Mouse (Mus musculus) kidney, adult 8-10 months (tissue): ENCODE results near the gene Tgfb1i1.

Experiments used
- DNase-seq, 2 experiments: peaks; one replicate each; pipeline ENCODE4 v3.0.0; 2022

Gene Tgfb1i1

DNA sequence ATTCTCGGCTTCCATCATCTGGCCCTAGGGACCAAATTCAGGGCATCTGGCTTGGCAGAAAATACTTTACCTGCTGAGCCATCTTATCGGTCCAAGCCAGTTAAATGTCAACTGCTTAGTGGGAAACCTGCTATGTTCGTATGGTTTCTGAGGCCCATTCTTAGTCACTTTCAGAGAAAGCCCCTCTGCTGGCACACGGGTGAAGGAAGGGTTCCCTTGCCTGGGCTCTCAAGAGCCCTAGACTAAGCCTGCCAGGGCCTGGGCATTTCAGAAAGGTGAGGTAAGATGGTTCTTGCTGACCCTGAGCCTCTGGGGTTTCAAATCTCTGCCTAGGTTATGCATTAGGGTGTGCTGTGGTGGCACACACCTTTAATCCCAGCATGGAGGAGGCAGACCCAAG lies 1.1 kb upstream of the Tgfb1i1 start:
- no peak for DNase-seq

DNA sequence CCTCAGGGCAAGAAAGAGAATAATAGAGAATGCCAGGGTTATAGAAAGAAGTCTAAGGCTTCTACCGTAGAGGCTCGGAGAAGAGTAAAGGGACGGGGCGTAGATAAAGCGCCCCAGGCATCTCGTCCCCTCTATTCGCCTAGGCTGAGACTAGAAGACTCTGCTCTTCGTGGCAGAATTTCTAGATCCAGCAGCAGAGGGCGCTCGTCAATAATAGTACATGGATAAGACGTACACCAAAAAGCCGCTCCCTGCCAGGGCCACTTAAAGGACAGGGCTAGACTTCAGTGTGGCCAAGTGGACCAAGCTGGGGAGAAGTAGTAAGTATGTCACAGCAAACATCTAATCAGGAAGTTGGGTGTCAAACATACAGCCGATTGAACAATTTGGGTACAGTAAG lies 831 bp downstream of the Tgfb1i1 start:
- peak; percentile 76 to 87 for DNase-seq

DNA sequence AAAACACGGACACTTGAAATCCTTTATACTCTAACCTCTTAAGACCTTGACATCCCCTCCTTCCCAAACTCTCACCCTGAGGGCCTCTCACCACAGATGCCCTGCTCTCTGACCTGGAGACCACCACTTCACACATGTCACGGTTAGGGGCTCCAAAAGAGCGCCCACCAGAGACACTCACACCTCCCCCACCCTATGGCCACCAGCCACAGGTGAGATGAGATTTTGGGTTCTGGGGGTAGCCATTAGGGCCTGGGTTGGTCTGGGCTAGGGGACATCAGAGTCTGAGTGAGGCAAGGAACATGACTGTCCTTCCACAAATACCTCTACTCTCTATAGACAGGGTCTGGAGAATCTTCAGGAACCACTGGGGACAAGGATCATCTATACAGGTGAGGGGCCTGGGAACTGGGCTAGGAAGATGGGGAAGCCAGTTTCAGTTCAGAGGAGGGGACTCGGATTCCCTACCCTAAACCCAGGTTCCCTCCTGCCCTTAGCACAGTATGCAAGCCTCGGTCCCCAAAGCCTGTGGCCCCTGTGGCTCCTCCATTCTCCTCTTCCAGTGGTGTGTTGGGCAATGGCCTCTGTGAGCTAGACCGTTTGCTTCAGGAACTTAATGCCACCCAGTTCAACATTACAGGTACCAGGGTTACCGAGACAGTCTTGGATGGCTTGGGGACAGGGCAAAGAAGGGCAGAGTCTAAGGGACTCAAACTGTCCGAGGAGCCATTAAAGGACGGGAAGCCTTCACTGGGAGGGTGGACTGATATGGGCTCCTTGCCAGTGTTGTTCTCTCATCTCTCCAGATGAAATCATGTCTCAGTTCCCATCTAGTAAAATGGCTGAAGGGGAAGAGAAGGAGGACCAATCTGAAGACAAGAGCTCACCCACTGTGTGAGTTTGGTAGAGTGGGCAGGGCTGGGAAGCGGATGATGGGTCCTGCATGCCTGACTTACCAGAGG lies 1.8 kb downstream of the Tgfb1i1 start:
- DNase-seq: no peak

DNA sequence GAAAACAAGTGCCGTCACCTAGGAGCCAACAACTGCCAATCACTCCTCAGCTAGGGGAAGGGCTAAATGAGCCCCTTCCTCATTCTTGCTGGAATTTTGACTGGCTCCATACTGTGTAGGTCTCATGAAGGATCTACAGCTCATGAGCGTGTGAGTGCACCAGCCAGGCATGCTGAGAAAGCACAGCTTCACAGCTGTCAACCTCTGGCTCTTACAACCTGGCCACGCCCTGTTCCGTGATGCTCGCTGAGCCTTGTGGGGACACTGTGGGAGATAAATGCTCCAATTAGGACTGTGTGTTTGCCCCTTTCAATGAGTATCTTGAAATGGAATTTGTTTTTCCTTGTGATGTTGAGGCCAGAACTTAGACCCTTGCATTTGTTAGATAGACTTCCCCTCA lies 3.4 kb downstream of the Tgfb1i1 start:
- DNase-seq: no peak

DNA sequence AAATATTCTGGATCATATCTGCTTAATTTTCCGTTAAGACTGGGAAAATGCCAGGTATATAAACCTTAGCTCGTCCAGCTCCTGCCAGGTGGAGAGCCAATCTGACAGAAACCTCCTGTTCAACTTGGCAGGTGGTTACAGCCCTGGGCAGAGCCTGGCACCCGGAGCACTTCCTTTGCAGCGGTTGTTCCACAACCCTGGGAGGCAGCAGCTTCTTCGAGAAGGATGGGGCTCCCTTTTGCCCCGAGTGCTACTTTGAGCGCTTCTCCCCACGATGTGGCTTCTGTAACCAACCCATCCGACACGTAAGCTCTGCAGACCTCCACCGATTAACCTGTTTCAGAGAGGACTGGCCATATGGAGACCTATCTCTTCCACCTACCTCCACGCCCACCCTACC lies 5.3 kb downstream of the Tgfb1i1 start:
- no peak for DNase-seq

DNA sequence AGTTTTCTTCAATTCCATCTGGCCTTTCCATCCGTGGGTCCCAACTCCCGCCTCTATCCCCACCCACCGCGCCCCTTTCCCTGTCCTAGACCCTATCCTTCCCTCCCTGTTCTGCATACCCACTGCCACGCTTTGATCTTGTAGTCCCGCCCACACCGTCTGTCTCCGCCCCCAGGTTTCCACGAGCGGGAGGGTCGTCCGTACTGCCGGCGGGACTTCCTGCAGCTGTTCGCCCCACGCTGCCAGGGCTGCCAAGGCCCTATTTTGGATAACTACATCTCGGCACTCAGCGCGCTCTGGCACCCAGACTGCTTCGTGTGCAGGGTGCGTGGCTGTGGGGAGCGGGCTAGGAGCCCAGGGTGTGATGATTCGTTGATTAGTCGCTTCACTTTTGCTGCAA lies 6.0 kb downstream of the Tgfb1i1 start:
- DNase-seq: no peak

DNA sequence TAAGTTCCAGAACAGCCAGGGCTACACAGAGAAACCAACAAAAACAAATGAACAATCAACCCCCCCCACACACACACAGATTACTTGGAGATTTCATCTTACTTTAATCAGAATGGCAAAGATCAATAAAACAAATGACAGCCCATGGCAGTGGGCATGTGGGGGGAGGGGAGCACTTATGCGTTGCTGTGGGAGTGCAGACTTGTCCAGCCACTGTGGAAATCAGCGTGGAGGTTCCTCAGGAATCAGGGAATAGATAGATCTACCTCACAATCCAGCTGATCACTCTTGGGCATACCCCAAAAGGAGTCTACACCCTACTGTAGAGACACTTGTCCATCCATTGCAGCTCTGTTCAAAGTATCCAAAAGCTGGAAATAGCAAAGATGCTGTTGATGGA lies 8.4 kb downstream of the Tgfb1i1 start:
- DNase-seq: no peak

DNA sequence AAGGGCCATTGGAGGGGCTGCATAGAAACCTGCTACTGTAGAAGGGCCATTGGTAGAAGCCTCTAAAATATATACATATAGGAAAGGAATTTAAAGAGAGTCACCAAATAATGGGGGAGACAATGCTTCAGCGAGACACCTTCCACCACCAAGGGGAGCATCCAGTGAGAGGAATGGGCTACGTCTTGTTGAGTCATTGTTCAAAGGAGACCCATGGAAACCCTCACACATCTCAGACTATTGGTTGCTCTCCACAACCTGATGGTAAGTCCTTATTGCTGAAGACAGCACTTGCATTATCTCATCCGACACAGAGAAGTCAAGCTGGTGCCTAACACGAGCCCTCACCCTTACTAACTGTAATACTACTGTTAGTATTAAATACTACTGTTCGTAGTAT lies 9.1 kb downstream of the Tgfb1i1 start:
- no peak for DNase-seq

DNA sequence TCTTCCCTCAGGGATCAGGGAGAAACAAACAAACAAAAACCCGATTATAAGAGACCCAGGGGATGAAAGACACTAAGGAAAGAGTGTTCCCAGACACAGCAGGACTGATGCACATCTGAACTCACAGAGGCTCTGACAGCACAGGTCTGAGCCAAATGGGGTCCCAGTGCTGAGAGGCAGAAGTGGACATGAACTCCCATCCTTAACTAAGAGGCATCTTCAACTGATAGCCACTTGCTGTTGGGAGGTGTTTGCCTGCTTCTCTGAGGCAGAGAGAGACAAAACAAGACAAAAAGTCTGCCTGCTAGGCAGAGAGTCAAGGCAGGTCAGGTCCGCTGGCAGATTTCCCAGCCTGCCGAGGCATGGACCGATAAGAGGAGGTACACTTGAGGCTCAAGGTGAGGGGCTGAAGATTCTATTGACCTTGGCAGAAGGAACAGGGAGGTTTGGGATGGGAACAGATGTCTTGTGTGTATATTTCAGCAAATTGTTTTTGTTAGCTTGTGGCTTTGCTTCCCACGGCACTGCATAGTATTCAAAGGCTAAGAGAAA lies 10.2 kb downstream of the Tgfb1i1 start:
- DNase-seq: no peak

DNA sequence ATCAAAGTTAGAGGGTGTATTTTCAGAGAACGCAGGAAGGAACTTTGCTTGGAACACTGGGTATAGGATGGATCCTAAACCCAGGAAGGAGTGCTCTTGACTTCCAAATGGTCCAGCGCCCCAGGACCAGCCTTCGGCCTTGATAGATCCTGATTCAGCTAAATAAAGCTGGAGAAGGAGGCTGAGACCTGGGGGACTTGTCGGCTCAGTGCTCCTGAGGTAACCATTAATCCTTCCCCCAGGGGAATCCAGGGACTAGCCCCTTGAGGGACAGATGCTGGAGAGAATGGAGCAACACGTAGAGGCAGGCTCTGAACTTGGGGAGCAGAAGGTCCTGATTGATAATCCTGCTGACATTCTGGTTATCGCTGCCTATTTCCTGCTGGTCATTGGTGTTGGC lies 18.8 kb downstream of the Tgfb1i1 start, which contains the start of gene Slc5a2:
TSS of gene Slc5a2 (plus strand) at position 247 of the 400 bp plus-strand sequence.
- DNase-seq: peak; percentile 59 to 61

DNA sequence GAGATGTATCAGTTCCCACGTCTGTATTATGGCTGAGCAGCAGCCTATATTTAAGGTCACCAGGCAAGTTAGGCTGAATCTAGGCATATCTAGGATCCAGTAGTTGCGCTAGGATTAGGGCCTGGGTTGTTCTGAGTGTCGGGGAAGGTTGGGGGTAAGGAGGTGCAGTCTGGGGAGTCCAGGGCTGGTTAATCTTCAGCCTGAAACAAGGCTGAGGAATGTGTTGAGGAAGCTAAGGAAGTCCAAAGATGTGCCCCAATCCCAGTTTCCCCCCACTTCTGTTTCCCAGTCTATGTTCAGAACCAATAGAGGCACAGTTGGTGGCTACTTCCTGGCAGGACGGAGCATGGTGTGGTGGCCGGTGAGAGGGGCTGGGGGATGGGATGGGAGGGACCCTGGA lies 19.4 kb downstream of the Tgfb1i1 start:
- DNase-seq: peak; percentile 45 to 50

DNA sequence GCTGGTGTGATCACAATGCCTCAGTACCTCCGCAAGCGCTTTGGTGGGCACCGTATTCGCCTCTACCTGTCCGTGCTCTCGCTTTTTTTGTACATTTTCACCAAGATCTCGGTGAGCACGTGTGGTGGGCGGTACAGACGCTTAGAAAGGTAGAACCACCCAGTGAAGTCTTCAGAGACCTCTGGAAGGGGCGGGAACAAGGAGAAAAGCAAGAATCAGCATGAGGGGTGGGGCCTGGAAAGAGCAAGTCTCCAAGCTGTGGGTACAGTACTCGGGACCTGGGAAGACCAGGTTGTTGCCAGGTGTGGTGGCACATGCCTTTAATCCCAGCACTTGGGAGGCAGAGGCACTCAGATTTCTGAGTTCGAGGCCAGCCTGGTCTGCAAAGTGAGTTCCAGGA lies 20.8 kb downstream of the Tgfb1i1 start:
- peak; percentile 57 to 58 for DNase-seq

DNA sequence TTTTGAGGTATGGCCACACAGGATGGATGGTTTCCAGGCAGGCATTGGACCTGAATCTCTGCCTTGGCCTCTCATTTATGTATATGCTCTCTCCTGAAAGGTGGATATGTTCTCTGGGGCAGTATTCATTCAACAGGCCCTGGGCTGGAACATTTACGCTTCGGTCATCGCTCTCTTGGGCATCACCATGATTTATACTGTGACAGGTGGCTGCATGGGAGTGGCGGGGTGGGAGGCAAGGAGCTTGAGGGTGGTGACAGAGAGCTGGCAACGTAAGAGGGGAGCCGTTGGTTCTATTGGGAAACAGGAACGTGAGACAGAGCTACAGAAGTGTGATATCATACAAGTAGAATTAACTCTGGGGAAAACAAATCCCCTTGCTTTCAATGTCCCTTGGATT lies 21.2 kb downstream of the Tgfb1i1 start:
- no peak for DNase-seq

DNA sequence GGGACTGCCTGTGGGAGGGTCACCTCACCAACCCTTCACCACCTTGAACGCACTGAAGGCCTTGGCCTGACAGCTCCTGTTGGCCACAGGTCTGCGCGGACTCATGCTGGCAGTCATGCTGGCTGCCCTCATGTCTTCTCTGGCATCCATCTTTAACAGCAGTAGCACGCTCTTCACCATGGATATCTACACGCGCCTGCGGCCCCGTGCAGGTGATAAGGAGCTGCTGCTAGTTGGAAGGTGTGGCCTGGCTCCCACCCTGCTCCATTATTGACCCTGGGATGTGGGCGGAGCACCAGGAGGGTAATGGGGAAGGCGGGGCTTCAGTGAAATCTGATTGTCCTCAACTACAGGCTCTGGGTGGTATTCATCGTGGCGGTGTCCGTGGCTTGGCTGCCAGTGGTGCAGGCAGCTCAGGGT lies 23.8 kb downstream of the Tgfb1i1 start:
- DNase-seq: no peak

DNA sequence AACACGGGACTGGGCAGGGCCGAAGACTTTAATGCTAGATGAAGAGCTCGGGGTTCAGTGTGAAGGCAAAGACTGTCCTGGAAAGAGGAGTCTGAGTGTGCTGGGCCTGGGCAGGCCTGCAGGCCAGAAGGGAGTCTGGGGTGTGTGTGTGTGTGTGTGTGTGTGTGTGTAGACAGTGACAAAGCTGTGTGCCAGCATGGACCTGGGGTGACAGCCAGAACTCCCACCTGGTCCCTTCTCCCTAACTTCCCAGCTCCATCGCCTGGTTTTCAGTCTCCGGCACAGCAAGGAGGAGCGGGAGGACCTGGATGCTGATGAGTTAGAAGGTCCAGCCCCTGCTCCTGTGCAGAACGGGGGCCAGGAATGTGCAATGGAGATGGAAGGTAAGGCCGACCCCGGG lies 24.9 kb downstream of the Tgfb1i1 start:
- no peak for DNase-seq

DNA sequence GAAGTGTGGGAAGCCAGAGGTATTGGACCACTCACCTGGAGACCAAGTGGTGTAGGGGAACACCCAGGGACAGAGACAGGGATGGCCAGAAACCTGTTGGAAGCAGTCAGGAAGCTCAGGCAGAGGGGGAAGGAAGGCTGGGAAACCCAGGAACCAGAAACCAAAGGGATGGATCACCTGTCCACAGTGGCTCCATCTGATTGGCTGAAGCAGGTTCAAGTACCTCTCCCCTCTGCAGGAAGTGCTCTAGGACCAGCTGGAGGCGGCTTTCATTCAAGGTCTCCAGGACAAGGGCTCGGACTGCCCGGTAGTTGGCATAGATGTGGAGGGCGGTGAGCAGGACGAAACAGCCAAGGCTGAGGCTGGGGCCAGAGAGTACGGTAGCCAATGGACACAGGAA lies 29.4 kb downstream of the Tgfb1i1 start:
- DNase-seq: no peak

DNA sequence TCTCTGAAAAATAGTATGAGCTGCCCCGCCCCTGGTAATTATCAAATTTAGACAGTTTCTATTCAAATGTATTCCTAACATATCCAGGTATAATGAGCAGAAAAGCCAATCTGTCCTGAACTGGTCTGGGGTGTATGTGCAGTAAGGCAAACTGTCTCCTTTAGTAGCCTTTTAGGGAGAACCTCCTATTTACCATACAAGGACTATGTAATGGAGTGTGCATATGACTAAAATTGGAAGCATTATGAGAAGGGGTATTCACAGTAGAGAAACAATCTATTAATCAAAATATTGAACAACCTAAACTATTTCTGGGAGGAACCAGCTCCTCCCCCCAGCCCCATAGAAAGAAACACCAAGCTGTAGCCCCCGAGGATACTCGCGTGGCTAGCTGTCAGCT lies 33.1 kb downstream of the Tgfb1i1 start:
- no peak for DNase-seq

DNA sequence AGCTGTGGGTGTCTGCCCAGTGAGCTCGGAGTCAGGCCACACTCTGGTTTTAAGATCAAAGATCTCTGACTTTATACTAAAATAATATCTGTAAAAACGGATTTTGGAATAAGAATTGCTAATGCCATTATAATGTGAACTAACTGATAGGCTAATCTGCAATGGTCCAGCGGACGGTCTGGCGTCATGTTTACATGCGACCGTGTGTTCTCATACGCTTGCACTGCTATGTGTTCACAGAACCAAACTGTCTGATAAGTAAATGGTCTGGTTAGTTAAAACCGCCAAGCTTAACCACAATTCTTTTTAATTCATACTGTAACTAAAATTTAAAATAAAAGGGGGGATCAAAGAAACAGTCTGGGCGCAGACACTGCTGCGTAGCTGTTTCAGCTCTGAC lies 35.2 kb downstream of the Tgfb1i1 start:
- DNase-seq: no peak

DNA sequence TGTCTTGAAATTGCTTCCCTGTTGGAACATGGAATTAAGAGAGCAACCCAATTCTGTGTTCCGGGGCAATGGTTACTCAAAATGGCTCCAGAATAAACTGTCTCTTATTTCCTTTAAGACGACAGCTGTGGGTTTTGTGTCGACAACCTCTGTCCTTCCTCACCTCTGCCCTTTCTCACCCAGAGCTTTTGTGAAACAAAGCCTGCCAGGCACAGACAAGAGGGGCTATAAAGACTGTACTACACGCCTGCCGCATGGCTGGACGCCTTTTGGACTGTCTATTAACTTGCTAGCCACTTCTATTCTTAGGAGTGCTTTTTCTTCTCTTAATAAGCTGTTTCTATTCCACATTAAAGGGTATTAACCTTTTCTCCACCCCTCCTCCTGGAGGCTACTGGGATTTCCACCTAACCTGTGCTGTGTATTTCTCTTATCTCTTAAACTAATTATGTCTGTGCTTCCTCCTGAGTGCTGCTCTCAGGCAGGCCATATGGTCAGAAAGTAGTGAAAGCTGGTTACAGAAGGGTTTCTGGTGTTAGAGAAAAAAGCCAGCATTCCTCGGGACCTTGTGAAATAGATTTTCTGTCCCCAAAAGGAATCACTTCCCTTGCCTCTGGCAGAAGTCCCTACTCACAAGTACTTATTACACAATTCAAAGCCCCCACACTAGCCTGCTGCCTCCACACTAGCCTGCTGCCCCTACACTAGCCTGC lies 36.1 kb downstream of the Tgfb1i1 start:
- DNase-seq: no peak

DNA sequence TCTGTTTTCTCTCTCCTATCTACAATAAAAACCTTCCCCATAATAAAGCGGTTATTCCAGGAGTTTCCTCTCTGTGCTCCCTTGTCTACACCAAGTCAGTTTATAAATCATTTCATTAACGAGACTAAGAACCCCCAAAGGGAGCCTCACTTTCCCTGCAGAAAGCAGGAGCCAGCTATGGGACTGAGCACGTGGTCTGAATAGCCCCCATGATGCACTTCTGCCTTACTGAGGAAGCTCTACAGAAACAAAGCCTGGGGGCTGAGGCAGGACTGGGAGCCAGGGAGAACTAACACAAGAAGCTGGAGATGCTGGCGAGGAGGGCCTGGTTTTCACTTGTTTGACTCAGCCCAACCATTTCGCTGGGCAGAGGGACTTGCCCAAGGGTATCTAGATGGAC lies 37.4 kb downstream of the Tgfb1i1 start:
- DNase-seq: no peak

DNA sequence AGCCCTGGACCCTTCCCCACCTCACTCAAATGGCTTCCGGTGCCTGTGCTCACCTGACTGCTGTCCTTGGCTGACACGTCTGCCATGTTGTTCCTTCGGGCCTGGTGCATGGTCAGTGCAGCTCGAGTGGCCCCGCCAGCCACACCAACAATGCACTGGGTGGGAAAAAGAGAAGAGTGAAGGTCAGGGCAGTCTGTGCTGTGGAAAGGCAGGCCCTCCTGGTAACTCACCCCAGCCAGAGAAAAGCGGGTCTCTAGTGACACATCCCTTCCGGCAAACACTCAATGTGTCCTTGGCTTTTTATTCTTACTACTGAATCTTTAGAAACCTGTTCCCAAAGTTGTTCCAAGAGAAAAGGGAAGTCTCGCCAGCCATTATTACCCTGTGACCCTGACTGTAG lies 38.4 kb downstream of the Tgfb1i1 start:
- DNase-seq: no peak

DNA sequence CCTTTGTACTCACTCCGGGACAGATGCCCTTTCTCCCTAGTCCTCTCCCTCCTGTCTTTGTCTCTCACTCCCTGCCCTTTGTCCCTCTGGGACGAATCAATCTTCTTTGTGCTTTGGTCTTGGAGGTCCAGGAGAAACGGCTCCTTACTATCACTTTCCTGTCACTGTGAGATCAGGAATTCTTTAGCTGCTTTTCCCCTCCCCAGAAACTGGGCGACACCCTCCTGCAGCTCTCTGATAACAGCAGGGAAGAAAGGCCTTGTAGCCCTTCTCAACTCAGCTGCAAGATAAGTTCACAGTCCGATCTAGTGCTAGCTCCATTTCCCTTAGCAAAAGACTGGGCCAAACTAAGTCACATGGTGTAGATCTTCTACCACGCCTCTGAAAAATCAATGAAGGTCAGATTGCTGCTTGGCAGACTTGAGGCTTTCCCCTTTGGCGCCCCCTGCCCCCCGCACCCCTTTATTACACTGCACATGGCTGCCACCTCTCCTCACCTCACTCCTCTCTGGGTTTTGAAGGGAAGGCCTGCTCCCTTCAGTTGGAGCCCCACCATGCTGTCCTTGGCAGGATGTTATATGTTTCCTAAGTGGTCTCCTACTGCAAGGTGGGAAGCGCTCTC lies 42.4 kb downstream of the Tgfb1i1 start:
- DNase-seq: no peak

DNA sequence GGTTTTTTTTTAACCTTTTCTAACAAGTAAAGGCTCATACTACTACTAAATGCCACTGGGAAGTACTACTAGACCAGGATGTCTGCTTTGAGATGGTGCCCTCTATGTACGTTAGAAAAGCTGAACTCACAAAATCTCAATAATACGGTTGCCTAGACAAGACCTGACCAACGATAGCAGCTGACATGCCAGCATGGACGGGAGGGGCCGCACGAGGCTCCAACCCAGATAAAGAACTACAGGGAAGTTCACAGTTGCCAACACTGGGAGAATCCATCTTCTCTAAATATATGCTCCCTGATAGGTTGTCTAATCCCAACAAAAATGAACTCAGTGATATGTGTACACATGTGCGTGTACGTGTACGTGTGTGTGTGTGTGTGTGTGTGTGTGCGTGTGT lies 48.2 kb downstream of the Tgfb1i1 start:
- DNase-seq: no peak
